Mouse (Mus musculus) MEL (cell line): ENCODE data around the gene Tspan32. TPM values are rescaled to one million over a fixed set of nuclear protein-coding genes. Genes with fewer than 3 reads are reported as not detected.
A peak's percentile ranks its signal among the peaks of the same experiment; 100 is the strongest.

Experiments used
- DNase-seq: peaks from one replicate; pipeline ENCODE4 v3.0.0; 2011; ENCODE audit warnings: low read depth, low spot score
- H3K27ac ChIP-seq: 2 replicates; pipeline ENCODE4 v1.5.1; 2012; ENCODE audit warnings: low read depth, mild to moderate bottlenecking, control low read depth, low read length, moderate library complexity; ENCODE audit not compliant: control insufficient read depth
- H3K27me3 ChIP-seq, 2 experiments: fragments of 150-350 bp in 1 of 2; sonication (generic) in 1 of 2; 2 replicates each; pipeline ENCODE4 v1.6.1; 2012; ENCODE audit warnings: low read length in 2 of 2, mild to moderate bottlenecking in 2 of 2, improper control_type of control experiment in 1 of 2, moderate library complexity in 1 of 2; ENCODE audit not compliant: insufficient read depth in 2 of 2, control insufficient read depth in 1 of 2
- H3K36me3 ChIP-seq, 2 experiments: 2 replicates each; pipeline ENCODE4 v1.6.1; 2012 to 2014; ENCODE audit warnings: low read length in 2 of 2, improper control_type of control experiment in 1 of 2, inconsistent platforms in 1 of 2, mild to moderate bottlenecking in 1 of 2; ENCODE audit not compliant: insufficient read depth in 2 of 2, control insufficient read depth in 1 of 2
- H3K4me1 ChIP-seq, 2 experiments: fragments of 150-350 bp in 1 of 2; sonication (generic) in 1 of 2; 2 replicates each; pipeline ENCODE4 v1.6.1; 2012; ENCODE audit warnings: low read length in 2 of 2, improper control_type of control experiment in 1 of 2, mild to moderate bottlenecking in 1 of 2; ENCODE audit not compliant: insufficient read depth in 2 of 2, control insufficient read depth in 1 of 2
- H3K4me3 ChIP-seq, 2 experiments: fragments of 150-350 bp in 1 of 2; sonication (generic) in 1 of 2; 2 replicates each; pipeline ENCODE4 v1.5.1; 2012; ENCODE audit warnings: low read depth in 2 of 2, low read length in 2 of 2, mild to moderate bottlenecking in 2 of 2, moderate library complexity in 2 of 2, control low read depth in 1 of 2, improper control_type of control experiment in 1 of 2; ENCODE audit not compliant: control insufficient read depth in 1 of 2, insufficient read depth in 1 of 2
- H3K79me2 ChIP-seq: 2 replicates; pipeline ENCODE4 v1.6.1; 2012; ENCODE audit warnings: mild to moderate bottlenecking, low read length, moderate library complexity; ENCODE audit not compliant: control insufficient read depth, poor library complexity, insufficient read depth
- H3K9ac ChIP-seq: 2 replicates; pipeline ENCODE4 v1.6.1; 2012; ENCODE audit warnings: low read depth, mild to moderate bottlenecking, control low read depth, low read length, moderate library complexity; ENCODE audit not compliant: control insufficient read depth, poor library complexity, severe bottlenecking
- H3K9me3 ChIP-seq: fragments of 150-350 bp; sonication (generic); replicated peaks from 2 replicates; pipeline ENCODE4 v1.6.1; 2012; ENCODE audit warnings: mild to moderate bottlenecking, low read length, improper control_type of control experiment, moderate library complexity; ENCODE audit not compliant: insufficient read depth
- BHLHE40 ChIP-seq: IDR thresholded peaks from 2 replicates; pipeline ENCODE4 v1.6.1; 2012; ENCODE audit warnings: low read depth, mild to moderate bottlenecking, inconsistent platforms, low read length, improper control_type of control experiment, borderline replicate concordance
- CHD1 ChIP-seq: IDR thresholded peaks from 2 replicates; pipeline ENCODE4 v1.6.1; 2012; ENCODE audit warnings: low read depth, mild to moderate bottlenecking, inconsistent platforms, low read length, improper control_type of control experiment
- CHD2 ChIP-seq: IDR thresholded peaks from 2 replicates; pipeline ENCODE4 v1.6.1; 2011; ENCODE audit warnings: low read length, improper control_type of control experiment
- CTCF ChIP-seq, 3 experiments: IDR thresholded peaks in 2 of 3; conservative IDR thresholded peaks in 1 of 3; 2 replicates each; pipeline ENCODE4 v1.5.1; 2011 to 2012; ENCODE audit warnings: low read length in 3 of 3, low read depth in 2 of 3, mild to moderate bottlenecking in 2 of 3, improper control_type of control experiment in 1 of 3, inconsistent platforms in 1 of 3, mixed read lengths in 1 of 3, moderate library complexity in 1 of 3; ENCODE audit not compliant: control insufficient read depth in 1 of 3, insufficient read depth in 1 of 3, poor library complexity in 1 of 3, severe bottlenecking in 1 of 3
- E2F4 ChIP-seq: IDR thresholded peaks from 2 replicates; pipeline ENCODE4 v1.6.1; 2011; ENCODE audit warnings: low read depth, low read length, improper control_type of control experiment, borderline replicate concordance
- ELF1 ChIP-seq: IDR thresholded peaks from 2 replicates; pipeline ENCODE4 v1.6.1; 2014; ENCODE audit warnings: low read depth, mild to moderate bottlenecking, inconsistent platforms, low read length, improper control_type of control experiment, moderate library complexity
- EP300 ChIP-seq, 2 experiments: IDR thresholded peaks; 2 replicates each; pipeline ENCODE4 v1.6.1; 2011; ENCODE audit warnings: improper control_type of control experiment in 2 of 2, low read length in 2 of 2, low read depth in 1 of 2, mild to moderate bottlenecking in 1 of 2
- ETS1 ChIP-seq: IDR thresholded peaks from 2 replicates; pipeline ENCODE4 v1.6.1; 2012; ENCODE audit warnings: low read depth, mild to moderate bottlenecking, inconsistent platforms, low read length, improper control_type of control experiment, moderate library complexity
- GABPA ChIP-seq: IDR thresholded peaks from 2 replicates; pipeline ENCODE4 v1.6.1; 2012; ENCODE audit warnings: low read depth, mild to moderate bottlenecking, inconsistent platforms, low read length, improper control_type of control experiment, moderate library complexity
- GATA1 ChIP-seq: IDR thresholded peaks from 2 replicates; pipeline ENCODE4 v1.6.1; 2011; ENCODE audit warnings: low read depth, low read length, improper control_type of control experiment
- HCFC1 ChIP-seq: IDR thresholded peaks from 2 replicates; pipeline ENCODE4 v1.6.1; 2012; ENCODE audit warnings: low read depth, mild to moderate bottlenecking, inconsistent platforms, low read length, improper control_type of control experiment, moderate library complexity
- JUND ChIP-seq: IDR thresholded peaks from 2 replicates; pipeline ENCODE4 v1.6.1; 2011; ENCODE audit warnings: low read depth, mild to moderate bottlenecking, improper control_type of control experiment, low read length
- KAT2A ChIP-seq: conservative IDR thresholded peaks from 2 replicates; pipeline ENCODE4 v1.6.1; 2012; ENCODE audit warnings: low read depth, low read length, improper control_type of control experiment, inconsistent platforms
- MAFK ChIP-seq: IDR thresholded peaks from 2 replicates; pipeline ENCODE4 v1.6.1; 2011; ENCODE audit warnings: low read depth, mild to moderate bottlenecking, low read length, improper control_type of control experiment, borderline replicate concordance
- MAX ChIP-seq: IDR thresholded peaks from 2 replicates; pipeline ENCODE4 v1.6.1; 2011; ENCODE audit warnings: low read length, improper control_type of control experiment
- MAZ ChIP-seq: IDR thresholded peaks from 2 replicates; pipeline ENCODE4 v1.6.1; 2012; ENCODE audit warnings: low read depth, mild to moderate bottlenecking, inconsistent platforms, low read length, improper control_type of control experiment
- MEF2A ChIP-seq: IDR thresholded peaks from 2 replicates; pipeline ENCODE4 v1.6.1; 2014; ENCODE audit warnings: low read depth, mild to moderate bottlenecking, inconsistent platforms, low read length, improper control_type of control experiment; ENCODE audit not compliant: poor library complexity, insufficient replicate concordance, severe bottlenecking; ENCODE audit errors: extremely low read depth
- MXI1 ChIP-seq: IDR thresholded peaks from 2 replicates; pipeline ENCODE4 v1.6.1; 2011; ENCODE audit warnings: mild to moderate bottlenecking, low read depth, low read length, improper control_type of control experiment
- MYB ChIP-seq: IDR thresholded peaks from 2 replicates; pipeline ENCODE4 v1.6.1; 2011; ENCODE audit warnings: mild to moderate bottlenecking, low read depth, low read length, improper control_type of control experiment
- MYC ChIP-seq: IDR thresholded peaks from 2 replicates; pipeline ENCODE4 v1.6.1; 2011; ENCODE audit warnings: low read depth, mild to moderate bottlenecking, low read length, improper control_type of control experiment, moderate library complexity
- NELFE ChIP-seq: IDR thresholded peaks from 2 replicates; pipeline ENCODE4 v1.6.1; 2011; ENCODE audit warnings: low read depth, low read length, improper control_type of control experiment
- NRF1 ChIP-seq: IDR thresholded peaks from 2 replicates; pipeline ENCODE4 v1.6.1; 2014; ENCODE audit warnings: low read depth, mild to moderate bottlenecking, inconsistent platforms, low read length, improper control_type of control experiment, moderate library complexity; ENCODE audit not compliant: poor library complexity, insufficient read depth, severe bottlenecking
- POLR2A ChIP-seq, 2 experiments: IDR thresholded peaks; 2 replicates each; pipeline ENCODE4 v1.6.1; 2011 to 2012; ENCODE audit warnings: low read length in 2 of 2, mild to moderate bottlenecking in 2 of 2, control low read depth in 1 of 2, improper control_type of control experiment in 1 of 2, low read depth in 1 of 2, moderate library complexity in 1 of 2; ENCODE audit not compliant: control insufficient read depth in 1 of 2, insufficient read depth in 1 of 2, poor library complexity in 1 of 2
- POLR2AphosphoS2 ChIP-seq: IDR thresholded peaks from 2 replicates; pipeline ENCODE4 v1.6.1; 2011; ENCODE audit warnings: low read length, improper control_type of control experiment
- POLR2AphosphoS5 ChIP-seq: IDR thresholded peaks from 2 replicates; pipeline ENCODE4 v1.6.1; 2012; ENCODE audit warnings: low read depth, borderline replicate concordance, mild to moderate bottlenecking, inconsistent platforms, low read length, moderate library complexity, mixed read lengths
- RAD21 ChIP-seq: IDR thresholded peaks from 2 replicates; pipeline ENCODE4 v1.6.1; 2011; ENCODE audit warnings: mild to moderate bottlenecking, low read depth, low read length, improper control_type of control experiment
- RCOR1 ChIP-seq: IDR thresholded peaks from 2 replicates; pipeline ENCODE4 v1.6.1; 2012; ENCODE audit warnings: low read depth, mild to moderate bottlenecking, inconsistent platforms, low read length, improper control_type of control experiment
- SIN3A ChIP-seq: IDR thresholded peaks from 2 replicates; pipeline ENCODE4 v1.6.1; 2012; ENCODE audit warnings: low read length, improper control_type of control experiment, inconsistent platforms
- SMC3 ChIP-seq: IDR thresholded peaks from 2 replicates; pipeline ENCODE4 v1.6.1; 2011; ENCODE audit warnings: low read depth, low read length, improper control_type of control experiment
- TBP ChIP-seq: IDR thresholded peaks from 2 replicates; pipeline ENCODE4 v1.8.0; 2011; ENCODE audit warnings: low read depth, low read length, improper control_type of control experiment
- TCF12 ChIP-seq: IDR thresholded peaks from 2 replicates; pipeline ENCODE4 v1.6.1; 2014; ENCODE audit warnings: low read depth, mild to moderate bottlenecking, inconsistent platforms, low read length, improper control_type of control experiment, moderate library complexity
- USF2 ChIP-seq, 2 experiments: IDR thresholded peaks; 2 replicates each; pipeline ENCODE4 v1.6.1; 2011 to 2012; ENCODE audit warnings: improper control_type of control experiment in 2 of 2, low read length in 2 of 2, borderline replicate concordance in 1 of 2, inconsistent platforms in 1 of 2, low read depth in 1 of 2, mild to moderate bottlenecking in 1 of 2; ENCODE audit not compliant: insufficient read depth in 1 of 2
- ZC3H11A ChIP-seq: IDR thresholded peaks from 2 replicates; pipeline ENCODE4 v1.6.1; 2012; ENCODE audit warnings: low read depth, mild to moderate bottlenecking, inconsistent platforms, low read length, improper control_type of control experiment
- ZKSCAN1 ChIP-seq: IDR thresholded peaks from 2 replicates; pipeline ENCODE4 v1.6.1; 2012; ENCODE audit warnings: low read depth, mild to moderate bottlenecking, inconsistent platforms, low read length, improper control_type of control experiment, moderate library complexity
- ZMIZ1 ChIP-seq: IDR thresholded peaks from 2 replicates; pipeline ENCODE4 v1.6.1; 2012; ENCODE audit warnings: low read depth, mild to moderate bottlenecking, inconsistent platforms, low read length, improper control_type of control experiment, moderate library complexity
- ZNF384 ChIP-seq: IDR thresholded peaks from 2 replicates; pipeline ENCODE4 v1.6.1; 2012; ENCODE audit warnings: low read depth, mild to moderate bottlenecking, inconsistent platforms, low read length, improper control_type of control experiment
- polyA plus RNA-seq, 2 experiments: library from polyadenylated mRNA; stranded (reverse) in 1 of 2; unstranded in 1 of 2; fragments of >175 nt in 1 of 2; fragments of >200 nt in 1 of 2; gene quantifications; 2 replicates each; pipeline versions ENCODE4 v1.2.1 to v1.2.4; 2012; ENCODE audit warnings: low replicate concordance in 2 of 2, low read depth in 1 of 2; ENCODE audit not compliant: insufficient read length in 2 of 2, insufficient read depth in 1 of 2, missing spikeins in 1 of 2
- total RNA-seq: library from RNA; depleted of rRNA; stranded (reverse); fragments of 300-350 nt; gene quantifications from 2 replicates; pipeline ENCODE4 v1.2.3, GENCODE M21; 2012

Tspan32 gene
- total and polyA plus RNA-seq, 3 experiments: 53.5 to 212 (median 205) TPM

GRCm38 (mm10) chr7:143038174-143038931 is 33.5 kb downstream of the Tspan32 start:
- Histone ChIP-seq H3K4me3 (no peak overlapping the region), H3K27me3 (no peaks in the 10 kb centered on the region), H3K36me3 (peaks cover 0 to 56% of the 10 kb centered on the region in 2 experiments; a peak in 2 of 4 replicates), H3K9me3 (no peaks in the 10 kb centered on the region), H3K4me1 (peaks cover 51 to 68% of the 10 kb centered on the region in 2 experiments), H3K79me2 (no peaks in the 10 kb centered on the region), H3K9ac (peak overlapping the region; percentile 5; the same call in 1 of the 2 replicates), H3K27ac (peak overlapping the region; percentile 72)
- peak; percentile 88 for DNase-seq
- no peak for TF ChIP-seq POLR2AphosphoS2
- no peak for TF ChIP-seq TBP
- peak; percentile 24; the same call in 1 of the 2 replicates for TF ChIP-seq MXI1
- peak; percentile 56 for TF ChIP-seq RCOR1
- TF ChIP-seq HCFC1: no peak; the same call in 1 of the 2 replicates
- peak in 1 of 2 experiments; percentile 38; a peak in 2 of 4 replicates for TF ChIP-seq EP300 (IDR thresholded peaks at IDR 0.05; ENCODE audit: low read depth in 1 of 2, low read length in 2 of 2)
- TF ChIP-seq KAT2A: peak; percentile 33; the same call in 1 of the 2 replicates
- TF ChIP-seq GABPA: no peak
- TF ChIP-seq SMC3: no peak
- TF ChIP-seq GATA1: no peak
- no peak for TF ChIP-seq ZKSCAN1
- no peak for TF ChIP-seq NELFE
- no peak for TF ChIP-seq E2F4
- TF ChIP-seq POLR2A (IDR thresholded peaks at IDR 0.05; ENCODE audit: control insufficient read depth in 1 of 2, insufficient read depth in 1 of 2, low read depth in 1 of 2, low read length in 2 of 2, poor library complexity in 1 of 2): no peak
- TF ChIP-seq USF2 (IDR thresholded peaks at IDR 0.05; ENCODE audit: borderline replicate concordance in 1 of 2, insufficient read depth in 1 of 2, low read depth in 1 of 2, low read length in 2 of 2): peak in 1 of 2 experiments; percentile 79; a peak in 2 of 4 replicates
- no peak for TF ChIP-seq MEF2A
- TF ChIP-seq ZNF384: no peak
- no peak for TF ChIP-seq CHD2
- no peak for TF ChIP-seq MAFK
- TF ChIP-seq SIN3A: 0 out of 2 replicates have a peak, but pooled peaks have one; percentile 32
- no peak; the same call in 1 of the 2 replicates for TF ChIP-seq BHLHE40
- no peak for TF ChIP-seq RAD21
- no peak for TF ChIP-seq ELF1
- TF ChIP-seq POLR2AphosphoS5: no peak
- no peak for TF ChIP-seq CTCF (IDR thresholded peaks at IDR 0.05 in 2 of 3, conservative IDR thresholded peaks at IDR 0.05 in 1 of 3; ENCODE audit: control insufficient read depth in 1 of 3, insufficient read depth in 1 of 3, low read depth in 2 of 3, low read length in 3 of 3, poor library complexity in 1 of 3, severe bottlenecking in 1 of 3)
- TF ChIP-seq ETS1: peak; percentile 42
- TF ChIP-seq MYC: no peak
- TF ChIP-seq MAZ: no peak
- no peak for TF ChIP-seq MYB
- peak; percentile 65; the same call in 1 of the 2 replicates for TF ChIP-seq MAX
- no peak for TF ChIP-seq JUND
- TF ChIP-seq ZC3H11A: no peak
- TF ChIP-seq CHD1: no peak
- no peak for TF ChIP-seq ZMIZ1
- no peak for TF ChIP-seq TCF12
- no peak for TF ChIP-seq NRF1
